Mouse (Mus musculus): ENCODE results near the gene Gdi2. TPM values are rescaled to one million over a fixed set of nuclear protein-coding genes. Genes with fewer than 3 reads are reported as not detected.
"Not testable (repeated sequence)": the region's sequence is repeated elsewhere in the genome, so short reads cannot be mapped to it uniquely, and the experiment has no call there.

Gene Gdi2
- polyA plus RNA-seq, 1 experiment from 2014 or later = 342 TPM

- WGBS = 74% methylated on average over 8 of the region's 8 CpGs
- no peak overlapping the region for H3K27ac ChIP-seq (ENCODE audit: low read length)
- no peak overlapping the region for H3K9ac ChIP-seq (ENCODE audit: low read length)
- no peaks in the 10 kb centered on the region for H3K27me3 ChIP-seq (ENCODE audit: control insufficient read depth, insufficient read depth, low read length)
- H3K9me3 ChIP-seq (replicated peaks; ENCODE audit: control insufficient read depth, low read length) = no peaks in the 10 kb centered on the region
- ATAC-seq (replicated peaks; ENCODE audit: extremely low read depth, insufficient read depth, low FRiP score) = no peak
- peaks cover 15% of the 10 kb centered on the region for H3K4me1 ChIP-seq (ENCODE audit: control insufficient read depth, insufficient read depth, low read length)
- H3K4me3 ChIP-seq (ENCODE audit: low read length) = no peak overlapping the region
- no peaks in the 10 kb centered on the region for H3K36me3 ChIP-seq (ENCODE audit: control insufficient read depth, insufficient read depth)
- H3K4me2 ChIP-seq (ENCODE audit: low read depth, low read length) = no peak overlapping the region
These were observed 11.5 kb upstream of the Gdi2 start for GRCm38 (mm10) chr13:3526328-3526727.

GRCm38 (mm10) chr13:3530451-3530850 is 7.4 kb upstream of the Gdi2 start:
- Histone ChIP-seq H3K4me3 (ENCODE audit: low read length) (no peak overlapping the region), H3K9ac (ENCODE audit: low read length) (no peak overlapping the region), H3K4me2 (ENCODE audit: low read depth, low read length) (no peak overlapping the region), H3K27me3 (ENCODE audit: control insufficient read depth, insufficient read depth, low read length) (no peaks in the 10 kb centered on the region), H3K36me3 (ENCODE audit: control insufficient read depth, insufficient read depth) (no peaks in the 10 kb centered on the region), H3K9me3 (replicated peaks; ENCODE audit: control insufficient read depth, low read length) (no peaks in the 10 kb centered on the region), H3K4me1 (ENCODE audit: control insufficient read depth, insufficient read depth, low read length) (no peaks in the 10 kb centered on the region; the same call in 1 of the 2 replicates), H3K27ac (ENCODE audit: low read length) (no peak overlapping the region)
- ATAC-seq (replicated peaks; ENCODE audit: extremely low read depth, insufficient read depth, low FRiP score) = no peak
- WGBS = 43% methylated on average over 3 of the region's 3 CpGs

GRCm38 (mm10) chr13:3531176-3531575 is 6.7 kb upstream of the Gdi2 start:
- ATAC-seq (replicated peaks; ENCODE audit: extremely low read depth, insufficient read depth, low FRiP score); H3K36me3 ChIP-seq (ENCODE audit: control insufficient read depth, insufficient read depth): not testable (repeated sequence)
- 67% methylated on average over 2 of the region's 2 CpGs for WGBS

GRCm38 (mm10) chr13:3531692-3532320 is 6.1 kb upstream of the Gdi2 start:
- H3K27ac ChIP-seq (ENCODE audit: low read length) = no peak overlapping the region
- peaks cover 1% of the 10 kb centered on the region for H3K4me1 ChIP-seq (ENCODE audit: control insufficient read depth, insufficient read depth, low read length)
- no peak overlapping the region for H3K9ac ChIP-seq (ENCODE audit: low read length)
- H3K36me3 ChIP-seq (ENCODE audit: control insufficient read depth, insufficient read depth) = no peaks in the 10 kb centered on the region
- no peak overlapping the region for H3K4me3 ChIP-seq (ENCODE audit: low read length)
- WGBS = 61% methylated on average over 10 of the region's 10 CpGs
- no peak overlapping the region for H3K4me2 ChIP-seq (ENCODE audit: low read depth, low read length)
- no peak for ATAC-seq (replicated peaks; ENCODE audit: extremely low read depth, insufficient read depth, low FRiP score)
- H3K9me3 ChIP-seq (replicated peaks; ENCODE audit: control insufficient read depth, low read length) = 0 out of 2 replicates have a peak, but pooled peaks cover 5% of the 10 kb centered on the region
- no peaks in the 10 kb centered on the region for H3K27me3 ChIP-seq (ENCODE audit: control insufficient read depth, insufficient read depth, low read length)

More at GRCm38 (mm10) chr13:3531176-3531575, 6.7 kb upstream of the Gdi2 start:
- H3K27me3 ChIP-seq (ENCODE audit: control insufficient read depth, insufficient read depth, low read length); H3K4me1 ChIP-seq (ENCODE audit: control insufficient read depth, insufficient read depth, low read length); H3K4me3 ChIP-seq (ENCODE audit: low read length); H3K27ac ChIP-seq (ENCODE audit: low read length); H3K9ac ChIP-seq (ENCODE audit: low read length); H3K9me3 ChIP-seq (replicated peaks; ENCODE audit: control insufficient read depth, low read length); H3K4me2 ChIP-seq (ENCODE audit: low read depth, low read length): not testable (repeated sequence)

- no peak for ATAC-seq (replicated peaks; ENCODE audit: extremely low read depth, insufficient read depth, low FRiP score)
- WGBS = 59% methylated on average over 4 of the region's 4 CpGs
- H3K27ac ChIP-seq (ENCODE audit: low read length) = no peak overlapping the region
- no peak overlapping the region for H3K4me2 ChIP-seq (ENCODE audit: low read depth, low read length)
- H3K4me1 ChIP-seq (ENCODE audit: control insufficient read depth, insufficient read depth, low read length) = peaks cover 4% of the 10 kb centered on the region
- H3K36me3 ChIP-seq (ENCODE audit: control insufficient read depth, insufficient read depth) = no peaks in the 10 kb centered on the region
- no peaks in the 10 kb centered on the region for H3K27me3 ChIP-seq (ENCODE audit: control insufficient read depth, insufficient read depth, low read length)
- H3K9ac ChIP-seq (ENCODE audit: low read length) = no peak overlapping the region
- no peak overlapping the region for H3K4me3 ChIP-seq (ENCODE audit: low read length)
- H3K9me3 ChIP-seq (replicated peaks; ENCODE audit: control insufficient read depth, low read length) = 0 out of 2 replicates have a peak, but pooled peaks cover 5% of the 10 kb centered on the region
These were observed 5.4 kb upstream of the Gdi2 start for GRCm38 (mm10) chr13:3532451-3532850.

GRCm38 (mm10) chr13:3534146-3534545 is 3.7 kb upstream of the Gdi2 start:
- no peak overlapping the region for H3K4me3 ChIP-seq (ENCODE audit: low read length)
- H3K9me3 ChIP-seq (replicated peaks; ENCODE audit: control insufficient read depth, low read length) = 0 out of 2 replicates have a peak, but pooled peaks cover 5% of the 10 kb centered on the region
- H3K4me2 ChIP-seq (ENCODE audit: low read depth, low read length) = no peak overlapping the region
- no peak for ATAC-seq (replicated peaks; ENCODE audit: extremely low read depth, insufficient read depth, low FRiP score)
- H3K36me3 ChIP-seq (ENCODE audit: control insufficient read depth, insufficient read depth) = no peaks in the 10 kb centered on the region
- no peak overlapping the region for H3K27ac ChIP-seq (ENCODE audit: low read length)
- H3K27me3 ChIP-seq (ENCODE audit: control insufficient read depth, insufficient read depth, low read length) = no peaks in the 10 kb centered on the region
- 86% methylated on average over 4 of the region's 4 CpGs for WGBS
- H3K4me1 ChIP-seq (ENCODE audit: control insufficient read depth, insufficient read depth, low read length) = peaks cover 4% of the 10 kb centered on the region
- H3K9ac ChIP-seq (ENCODE audit: low read length) = no peak overlapping the region

GRCm38 (mm10) chr13:3538223-3538968 is 533 bp downstream of the Gdi2 start:
- ATAC-seq (replicated peaks; ENCODE audit: extremely low read depth, insufficient read depth, low FRiP score) = peak; percentile 55
- Histone ChIP-seq H3K9me3 (replicated peaks; ENCODE audit: control insufficient read depth, low read length) (0 out of 2 replicates have a peak, but pooled peaks cover 5% of the 10 kb centered on the region), H3K27ac (ENCODE audit: low read length) (peak overlapping the region; percentile 99), H3K4me3 (ENCODE audit: low read length) (peak overlapping the region; percentile 100), H3K4me1 (ENCODE audit: control insufficient read depth, insufficient read depth, low read length) (peaks cover 30% of the 10 kb centered on the region), H3K27me3 (ENCODE audit: control insufficient read depth, insufficient read depth, low read length) (no peaks in the 10 kb centered on the region), H3K9ac (ENCODE audit: low read length) (peak overlapping the region; percentile 100), H3K36me3 (ENCODE audit: control insufficient read depth, insufficient read depth) (no peaks in the 10 kb centered on the region), H3K4me2 (ENCODE audit: low read depth, low read length) (peak overlapping the region; percentile 86)
- under 1% methylated on average over 59 of the region's 59 CpGs for WGBS

GRCm38 (mm10) chr13:3538969-3539562 is 1.2 kb downstream of the Gdi2 start:
- H3K4me3 ChIP-seq (ENCODE audit: low read length) = peak overlapping the region; percentile 100
- no peak for ATAC-seq (replicated peaks; ENCODE audit: extremely low read depth, insufficient read depth, low FRiP score)
- peaks cover 30% of the 10 kb centered on the region for H3K4me1 ChIP-seq (ENCODE audit: control insufficient read depth, insufficient read depth, low read length)
- H3K27me3 ChIP-seq (ENCODE audit: control insufficient read depth, insufficient read depth, low read length) = no peaks in the 10 kb centered on the region
- 3% methylated on average over 15 of the region's 15 CpGs for WGBS
- H3K27ac ChIP-seq (ENCODE audit: low read length) = peak overlapping the region; percentile 99
- H3K9me3 ChIP-seq (replicated peaks; ENCODE audit: control insufficient read depth, low read length) = 0 out of 2 replicates have a peak, but pooled peaks cover 5% of the 10 kb centered on the region
- H3K36me3 ChIP-seq (ENCODE audit: control insufficient read depth, insufficient read depth) = no peaks in the 10 kb centered on the region
- H3K4me2 ChIP-seq (ENCODE audit: low read depth, low read length) = peak overlapping the region; percentile 86
- H3K9ac ChIP-seq (ENCODE audit: low read length) = peak overlapping the region; percentile 100

GRCm38 (mm10) chr13:3540166-3540565 is 2.3 kb downstream of the Gdi2 start:
- peaks cover 38% of the 10 kb centered on the region for H3K4me1 ChIP-seq (ENCODE audit: control insufficient read depth, insufficient read depth, low read length)
- H3K27me3 ChIP-seq (ENCODE audit: control insufficient read depth, insufficient read depth, low read length) = no peaks in the 10 kb centered on the region
- no peak overlapping the region for H3K27ac ChIP-seq (ENCODE audit: low read length)
- no peaks in the 10 kb centered on the region for H3K36me3 ChIP-seq (ENCODE audit: control insufficient read depth, insufficient read depth)
- 52% methylated on average over 2 of the region's 2 CpGs for WGBS
- H3K9ac ChIP-seq (ENCODE audit: low read length) = no peak overlapping the region
- peak overlapping the region; percentile 86 for H3K4me2 ChIP-seq (ENCODE audit: low read depth, low read length)
- H3K9me3 ChIP-seq (replicated peaks; ENCODE audit: control insufficient read depth, low read length) = 0 out of 2 replicates have a peak, but pooled peaks cover 5% of the 10 kb centered on the region
- no peak for ATAC-seq (replicated peaks; ENCODE audit: extremely low read depth, insufficient read depth, low FRiP score)
- peak overlapping the region; percentile 17 for H3K4me3 ChIP-seq (ENCODE audit: low read length)

Data from heart, embryonic 16.5 days (tissue).